Mouse (Mus musculus) spleen, postnatal 36 days (tissue): ENCODE measurements around the gene Pigb.

Experiments used
- DNase-seq, 2 experiments: peaks; one replicate each; pipeline ENCODE4 v3.0.0; 2022; ENCODE audit warnings: low spot score in 2 of 2, mixed read lengths in 1 of 2

Pigb gene

GRCm38 (mm10) chr9:73045711-73046110, 5.5 kb upstream of the Pigb start:
- no peak for DNase-seq

- no peak for DNase-seq
These were observed 5.0 kb upstream of the Pigb start for GRCm38 (mm10) chr9:73045204-73045603.

- peak; percentile 84 for DNase-seq
These were observed 4.2 kb upstream of the Pigb start, which contains the start of gene Rab27a for GRCm38 (mm10) chr9:73044146-73045079. TSS of gene Rab27a (plus strand) at chr9:73044854.

GRCm38 (mm10) chr9:73039222-73039945, 794 bp downstream of the Pigb start:
- peak; percentile 88 to 90 for DNase-seq

GRCm38 (mm10) chr9:73033406-73033805, 6.8 kb downstream of the Pigb start:
- no peak for DNase-seq

- no peak for DNase-seq
These were observed 8.8 kb downstream of the Pigb start for GRCm38 (mm10) chr9:73031421-73031820.

- no peak for DNase-seq
These were observed 9.7 kb downstream of the Pigb start for GRCm38 (mm10) chr9:73030443-73030842.

GRCm38 (mm10) chr9:73025818-73026636, 14.2 kb downstream of the Pigb start:
- no peak for DNase-seq

GRCm38 (mm10) chr9:73020566-73021097, 19.5 kb downstream of the Pigb start:
- no peak for DNase-seq

GRCm38 (mm10) chr9:73019841-73020240, 20.3 kb downstream of the Pigb start:
- DNase-seq, result no peak

GRCm38 (mm10) chr9:73014724-73015123, 25.5 kb downstream of the Pigb start:
- no peak for DNase-seq

- DNase-seq, result no peak
These were observed 27.5 kb downstream of the Pigb start for GRCm38 (mm10) chr9:73012629-73013028.

GRCm38 (mm10) chr9:73008384-73008783, 31.8 kb downstream of the Pigb start:
- no peak for DNase-seq

- no peak for DNase-seq
These were observed 34.0 kb downstream of the Pigb start for GRCm38 (mm10) chr9:73006175-73006574.

- DNase-seq, result no peak
These were observed 35.1 kb downstream of the Pigb start for GRCm38 (mm10) chr9:73005106-73005505.

GRCm38 (mm10) chr9:73004076-73004475, 36.1 kb downstream of the Pigb start:
- DNase-seq, result no peak

- no peak for DNase-seq
These were observed 38.0 kb downstream of the Pigb start for GRCm38 (mm10) chr9:73002177-73002576.

- DNase-seq, result no peak
These were observed 38.7 kb downstream of the Pigb start for GRCm38 (mm10) chr9:73001314-73002011.

- no peak for DNase-seq
These were observed 39.7 kb downstream of the Pigb start for GRCm38 (mm10) chr9:73000487-73000886.

GRCm38 (mm10) chr9:72996806-72997205, 43.4 kb downstream of the Pigb start:
- no peak for DNase-seq

- DNase-seq, result no peak
These were observed 44.0 kb downstream of the Pigb start for GRCm38 (mm10) chr9:72996167-72996566.
